Comparison of ENCODE assay signal across 8 mouse cellular contexts in the genomic region with DNA sequence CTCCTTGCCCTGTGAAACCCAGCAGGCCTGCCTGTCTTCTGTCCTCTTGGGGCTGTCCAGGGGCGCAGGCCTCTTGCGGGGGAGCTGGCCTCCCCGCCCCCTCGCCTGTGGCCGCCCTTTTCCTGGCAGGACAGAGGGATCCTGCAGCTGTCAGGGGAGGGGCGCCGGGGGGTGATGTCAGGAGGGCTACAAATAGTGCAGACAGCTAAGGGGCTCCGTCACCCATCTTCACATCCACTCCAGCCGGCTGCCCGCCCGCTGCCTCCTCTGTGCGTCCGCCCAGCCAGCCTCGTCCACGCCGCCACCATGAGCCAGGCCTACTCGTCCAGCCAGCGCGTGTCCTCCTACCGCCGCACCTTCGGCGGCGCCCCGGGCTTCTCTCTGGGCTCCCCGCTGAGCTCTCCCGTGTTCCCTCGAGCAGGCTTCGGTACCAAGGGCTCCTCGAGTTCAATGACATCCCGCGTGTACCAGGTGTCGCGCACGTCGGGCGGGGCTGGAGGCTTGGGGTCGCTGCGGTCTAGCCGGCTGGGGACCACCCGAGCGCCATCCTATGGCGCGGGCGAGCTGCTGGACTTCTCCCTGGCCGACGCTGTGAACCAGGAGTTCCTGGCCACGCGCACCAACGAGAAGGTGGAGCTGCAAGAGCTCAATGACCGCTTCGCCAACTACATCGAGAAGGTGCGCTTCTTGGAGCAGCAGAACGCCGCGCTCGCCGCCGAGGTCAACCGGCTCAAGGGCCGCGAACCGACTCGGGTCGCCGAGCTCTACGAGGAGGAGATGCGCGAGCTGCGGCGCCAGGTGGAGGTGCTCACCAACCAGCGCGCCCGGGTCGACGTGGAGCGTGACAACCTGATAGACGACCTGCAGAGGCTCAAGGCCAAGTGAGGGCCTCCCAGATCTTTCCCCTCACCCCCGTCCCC. TPM values are rescaled to one million over a fixed set of nuclear protein-coding genes. Genes with fewer than 3 reads are reported as not detected.
DNase-seq lines count a peak whose midpoint lies in the region; ATAC-seq and TF ChIP-seq lines count a peak whose summit lies in the region.

Gene Des, plus strand, starts transcription at position 218 of the 920 bp plus-strand sequence.

- peak within 1 kb of the TSS; percentile 33 for H3K9ac ChIP-seq in ES-E14 (ENCODE audit: insufficient read depth, low read depth, low read length, poor library complexity, severe bottlenecking)
- H3K9ac ChIP-seq in hindbrain, postnatal 0 days (replicated peaks; ENCODE audit: low read length) = 0 out of 2 replicates have a peak within 1 kb of the TSS, but pooled peaks have one; percentile 17

- H3K4me2 ChIP-seq in hindbrain, postnatal 0 days (ENCODE audit: low read depth, low read length) = peak within 1 kb of the TSS; percentile 46

- DNase-seq in ES-E14 (ENCODE audit: low read depth, low spot score) = no peak
- DNase-seq in adrenal gland, postnatal 36 days = peak in 1 of 2 experiments; percentile 28
- peak; percentile 80 to 87 for DNase-seq in gastrocnemius, postnatal 36 days
- DNase-seq in hindbrain, postnatal 0 days (ENCODE audit: low spot score) = no peak
- peak; percentile 53 to 63 for DNase-seq in lung, adult 18-20 months
- DNase-seq in skeletal muscle tissue, adult 2 months (ENCODE audit: low read depth, low spot score) = peak; percentile 96
- no peak for DNase-seq in layer of hippocampus, adult 18-20 months (ENCODE audit: low spot score in 2 of 2)
- DNase-seq in frontal cortex, adult 2 months (ENCODE audit: extremely low spot score in 1 of 2, low spot score in 1 of 2) = no peak

- no peaks in the 10 kb centered on the region for H3K9me3 ChIP-seq in ES-E14 (ENCODE audit: control insufficient read depth, insufficient read depth, low read depth, low read length)
- H3K9me3 ChIP-seq in hindbrain, postnatal 0 days (ENCODE audit: low read length) = no peaks in the 10 kb centered on the region

- H3K4me3 ChIP-seq in ES-E14 (ENCODE audit: insufficient read depth in 1 of 2, low read depth in 1 of 2, low read length in 2 of 2, poor library complexity in 1 of 2, severe bottlenecking in 1 of 2) = peak within 1 kb of the TSS; percentile 54 to 61
- peak within 1 kb of the TSS; percentile 23 for H3K4me3 ChIP-seq in hindbrain, postnatal 0 days (ENCODE audit: low read length)

- 0 out of 2 replicates have a peak, but pooled peaks have one; percentile 6 for TF ChIP-seq CTCF in hindbrain, postnatal 0 days (IDR thresholded peaks at IDR 0.05; ENCODE audit: low read depth)

- ATAC-seq in hindbrain, postnatal 0 days = no peak; the same call in 1 of the 2 replicates

- H3K4me1 ChIP-seq in ES-E14 (ENCODE audit: control insufficient read depth in 2 of 2, insufficient read depth in 2 of 2, low read length in 2 of 2, poor library complexity in 1 of 2) = peaks cover 0 to 6% of the 10 kb centered on the region in 2 experiments; a peak in 1 of 4 replicates
- peaks cover 8% of the 10 kb centered on the region; the same call in 1 of the 2 replicates for H3K4me1 ChIP-seq in hindbrain, postnatal 0 days (ENCODE audit: insufficient read depth, low read length)

- intact Hi-C loops in gastrocnemius, postnatal 36 days (cut with DNase I) = loop anchor here (1.0 kb wide), 1 partner anchor 16 kb away; no protein-coding TSS in a partner anchor

- in situ Hi-C loops in ES-E14 (cut with MboI; ENCODE audit: low sequenced_read_pairs in 2 of 2, unreplicated experiment in 2 of 2) = no loop called here

- H3K27me3 ChIP-seq in hindbrain, postnatal 0 days (ENCODE audit: insufficient read depth, low read length) = peaks cover 14% of the 10 kb centered on the region

- WGBS in hindbrain, postnatal 0 days = 2% methylated on average over 74 of the region's 80 CpGs

- H3K27ac ChIP-seq in ES-E14 (ENCODE audit: insufficient read depth, low read depth, low read length, poor library complexity, severe bottlenecking) = no peak within 1 kb of the TSS
- H3K27ac ChIP-seq in hindbrain, postnatal 0 days = no peak within 1 kb of the TSS

- H3K36me3 ChIP-seq in ES-E14 (ENCODE audit: control insufficient read depth, insufficient read depth, low read length, poor library complexity, severe bottlenecking) = no peaks in the 10 kb centered on the region
- no peaks in the 10 kb centered on the region for H3K36me3 ChIP-seq in hindbrain, postnatal 0 days (ENCODE audit: insufficient read depth, low read length)

TF ChIP-seq in ES-E14, 5 proteins besides CTCF, POLR2A, EP300 and RAD21:
- TF ChIP-seq ZNF384 (IDR thresholded peaks at IDR 0.05; ENCODE audit: low read depth, low read length) (no peak), ZC3H11A (IDR thresholded peaks at IDR 0.05; ENCODE audit: borderline replicate concordance, low read depth, low read length) (no peak), MAFK (IDR thresholded peaks at IDR 0.05; ENCODE audit: insufficient read depth, low read depth, low read length) (no peak), HCFC1 (IDR thresholded peaks at IDR 0.05; ENCODE audit: borderline replicate concordance, insufficient read depth, low read length) (no peak), CHD2 (IDR thresholded peaks at IDR 0.05; ENCODE audit: low read depth, low read length) (no peak)
TF ChIP-seq in ES-E14: peak in this region for 0.

RNA-seq across cellular contexts. Expression of gene Des, which starts in this region (rescaled TPM):
- 10.8 and 19.4 TPM in 2 replicates for total RNA-seq in ES-E14 (2012; rRNA removed)
- 10 to 100 TPM; 18.6 to 19.5 TPM for total RNA-seq in adrenal gland, postnatal 36 days (2021)
- total RNA-seq in gastrocnemius, postnatal 36 days (2021) = 1,000 to 10,000 TPM; 1,843 to 1,948 TPM
- 2.6 and 6.9 TPM in 2 replicates for total RNA-seq in hindbrain, postnatal 0 days (2014; rRNA removed)
- 1.2 and 1.6 TPM in 2 replicates for polyA plus RNA-seq in hindbrain, postnatal 0 days (2015; fragmentation: Nextera tagmentation; extraction: Ambion mirVana)
- total RNA-seq in layer of hippocampus, adult 18-20 months (2021) = under 1 TPM; 0.48 to 0.69 TPM
- 2.5 and 3.5 TPM in 2 replicates for polyA plus RNA-seq in frontal cortex, adult 2 months (2012; rRNA removed)

Comparison
In these comparisons a context has a peak if more than half of its experiments do, and no peak if none do; other contexts are left out.
1. RNA of gene Des (total RNA-seq): 1,843 to 1,948 TPM in gastrocnemius, postnatal 36 days; 18.6 to 19.5 TPM in adrenal gland, postnatal 36 days, 10.8 to 19.4 TPM in ES-E14, 2.6 to 6.9 TPM in hindbrain, postnatal 0 days and 0.48 to 0.69 TPM in layer of hippocampus, adult 18-20 months; every median in the first group is over 10 times any median in the second.
2. DNase-seq: peak in gastrocnemius, postnatal 36 days (2 of 2), lung, adult 18-20 months (2 of 2) and skeletal muscle tissue, adult 2 months (single experiment); none in ES-E14 (single experiment), hindbrain, postnatal 0 days (single experiment), layer of hippocampus, adult 18-20 months (0 of 2) and frontal cortex, adult 2 months (0 of 2).